Mouse (Mus musculus) stomach, postnatal 0 days (tissue): ENCODE data around the gene Lifr. TPM values are rescaled to one million over a fixed set of nuclear protein-coding genes. Genes with fewer than 3 reads are reported as not detected.

ENCODE experiments used
- ATAC-seq: fragments of 200-750 bp; cut with Nextera tagmentation; 2 replicates; pipeline ENCODE4 v1.8.0; 2017; ENCODE audit not compliant: low FRiP score, low TSS enrichment
- DNase-seq: peaks from one replicate; pipeline ENCODE4 v3.0.0-alpha.2; 2016; ENCODE audit warnings: low spot score
- H3K27ac ChIP-seq: fragments of 300-500 bp; sonication (generic); replicated peaks from 2 replicates; pipeline ENCODE4 v1.5.1; 2014; ENCODE audit warnings: mild to moderate bottlenecking, control low read depth
- H3K27me3 ChIP-seq: fragments of 300-500 bp; sonication (generic); 2 replicates; pipeline ENCODE4 v1.6.1; 2014; ENCODE audit warnings: low read length; ENCODE audit not compliant: control insufficient read depth, insufficient read depth
- H3K36me3 ChIP-seq: fragments of 300-500 bp; sonication (generic); 2 replicates; pipeline ENCODE4 v1.6.1; 2014; ENCODE audit warnings: low read length, mixed read lengths; ENCODE audit not compliant: control insufficient read depth, insufficient read depth
- H3K4me1 ChIP-seq: fragments of 300-500 bp; sonication (generic); replicated peaks from 2 replicates; pipeline ENCODE4 v1.6.1; 2014; ENCODE audit warnings: antibody characterized with exemption; ENCODE audit not compliant: control insufficient read depth, insufficient read depth
- H3K4me2 ChIP-seq: fragments of 300-500 bp; sonication (generic); replicated peaks from 2 replicates; pipeline ENCODE4 v1.6.1; 2014; ENCODE audit warnings: low read depth, mild to moderate bottlenecking, control low read depth, moderate library complexity
- H3K4me3 ChIP-seq: fragments of 300-500 bp; sonication (generic); 2 replicates; pipeline ENCODE4 v1.5.1; 2014; ENCODE audit warnings: low read depth, low read length, control low read depth
- H3K9ac ChIP-seq: fragments of 300-500 bp; sonication (generic); 2 replicates; pipeline ENCODE4 v1.6.1; 2014; ENCODE audit warnings: mild to moderate bottlenecking, low read length, control low read depth, mixed read lengths
- H3K9me3 ChIP-seq: fragments of 300-500 bp; sonication (generic); 2 replicates; pipeline ENCODE4 v1.6.1; 2016; ENCODE audit warnings: low read length; ENCODE audit not compliant: control insufficient read depth
- CTCF ChIP-seq: IDR thresholded peaks from 2 replicates; pipeline ENCODE4 v1.5.1; 2016; ENCODE audit warnings: antibody characterized with exemption, low read depth, mild to moderate bottlenecking, moderate library complexity
- EP300 ChIP-seq: optimal IDR thresholded peaks from 2 replicates; pipeline ENCODE3; 2016; ENCODE audit warnings: antibody characterized with exemption
- WGBS: fragments of 180-500 bp; shearing (Covaris S2); extraction: QIAGEN DNeasy Blood & Tissue Kit; methylation state at CpG from one replicate; pipeline ENCODE4 v1.1.7; 2014; 5-methylcytosine and 5-hydroxymethylcytosine counted together
- polyA plus RNA-seq: library from polyadenylated mRNA; unstranded; fragments of >200 nt; fragmentation: Nextera tagmentation; extraction: Ambion mirVana; gene quantifications from 2 replicates; pipeline ENCODE4 v1.2.1, GENCODE M21; 2015

Gene Lifr
- polyA plus RNA-seq, 1 experiment from 2014 or later, result 15.6 TPM

DNA sequence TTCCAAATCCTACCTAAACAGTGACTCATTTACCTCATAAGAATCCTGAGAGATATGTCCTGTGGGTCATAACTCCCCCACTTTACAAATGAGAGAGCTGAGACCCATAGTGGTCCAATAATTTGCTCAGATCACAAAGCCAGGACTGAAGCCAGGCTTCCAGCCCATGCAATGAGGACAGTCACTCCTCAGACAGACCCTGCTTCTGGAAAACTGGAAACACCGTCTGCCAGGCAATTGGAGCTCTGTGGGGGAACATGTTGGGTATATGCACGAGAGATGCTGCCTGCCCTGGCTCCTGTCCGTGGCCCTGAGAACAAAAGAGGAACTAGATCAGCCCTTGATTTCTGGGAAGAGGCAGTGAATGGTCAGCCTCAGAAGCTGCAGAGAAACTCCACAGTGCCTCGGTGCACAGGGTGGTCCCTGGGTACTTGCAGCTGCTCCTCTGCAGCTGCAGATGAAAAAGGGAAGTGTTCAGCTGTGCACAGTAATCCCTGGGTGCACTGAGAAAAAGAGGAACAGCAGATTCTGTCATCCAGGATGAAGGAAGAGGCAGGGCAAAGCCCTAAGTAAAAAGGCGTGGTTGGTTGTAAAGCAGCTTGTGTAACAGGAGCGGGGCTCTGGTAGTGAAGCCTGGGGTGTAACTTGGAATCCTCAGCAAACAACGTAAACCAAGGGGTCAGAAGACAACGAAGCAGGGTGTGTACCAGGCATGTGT is 5.5 kb upstream of the Lifr start:
- Histone ChIP-seq H3K9me3 (no peaks in the 10 kb centered on the region), H3K9ac (no peak overlapping the region), H3K36me3 (no peaks in the 10 kb centered on the region), H3K4me3 (no peak overlapping the region), H3K4me2 (no peak overlapping the region), H3K27ac (no peak overlapping the region), H3K4me1 (no peaks in the 10 kb centered on the region), H3K27me3 (no peaks in the 10 kb centered on the region; the same call in 1 of the 2 replicates)
- 19% methylated on average over 8 of the region's 8 CpGs for WGBS
- DNase-seq (no peak), ATAC-seq (peak; percentile 49; the same call in 1 of the 2 replicates)
- TF ChIP-seq CTCF, result no peak
- TF ChIP-seq EP300, result no peak

- no peak overlapping the region for H3K4me2 ChIP-seq
- no peak overlapping the region for H3K27ac ChIP-seq
- ATAC-seq, result no peak
- WGBS, result 56% methylated on average over 2 of the region's 2 CpGs
- H3K9ac ChIP-seq, result no peak overlapping the region
- no peak overlapping the region for H3K4me3 ChIP-seq
- H3K36me3 ChIP-seq, result no peaks in the 10 kb centered on the region
- no peaks in the 10 kb centered on the region for H3K27me3 ChIP-seq
- H3K9me3 ChIP-seq, result no peaks in the 10 kb centered on the region
- 0 out of 2 replicates have a peak, but pooled peaks cover 3% of the 10 kb centered on the region for H3K4me1 ChIP-seq
- no peak for TF ChIP-seq CTCF
- TF ChIP-seq EP300, result no peak
- no peak for DNase-seq
These were observed 1.7 kb upstream of the Lifr start for GRCm38 (mm10) chr15:7088691-7089090.

DNA sequence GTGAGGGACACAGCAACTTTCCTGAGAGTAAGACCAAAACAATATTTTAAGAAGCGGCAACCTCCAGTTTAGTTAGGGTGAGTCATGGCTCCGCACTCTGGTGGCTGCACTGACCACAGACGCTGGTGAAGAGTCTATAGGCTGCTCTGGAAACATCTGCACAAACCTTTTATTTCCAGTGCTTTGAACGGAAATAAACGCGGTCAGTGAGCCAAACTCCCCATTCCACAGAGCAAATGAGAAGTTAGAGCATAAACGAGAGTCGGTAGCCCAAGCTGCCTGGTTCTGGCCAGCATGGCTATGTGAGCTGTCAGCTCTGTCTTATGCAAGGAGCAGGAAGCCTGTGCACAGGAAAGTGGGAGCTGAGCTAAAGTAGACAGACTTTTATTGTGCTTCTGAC is 1.9 kb downstream of the Lifr start:
- H3K27ac ChIP-seq, result no peak overlapping the region
- DNase-seq, result no peak

GRCm38 (mm10) chr15:7099406-7099805 is 9.0 kb downstream of the Lifr start:
- TF ChIP-seq EP300 (no peak), CTCF (no peak)
- H3K4me3 ChIP-seq, result no peak overlapping the region
- no peak overlapping the region for H3K27ac ChIP-seq
- H3K27me3 ChIP-seq, result no peaks in the 10 kb centered on the region
- no peak overlapping the region for H3K9ac ChIP-seq
- H3K36me3 ChIP-seq, result no peaks in the 10 kb centered on the region
- no peak overlapping the region for H3K4me2 ChIP-seq
- no peaks in the 10 kb centered on the region for H3K4me1 ChIP-seq
- H3K9me3 ChIP-seq, result no peaks in the 10 kb centered on the region
- WGBS, result 70% methylated on average over 1 of the region's 1 CpGs
- ATAC-seq (no peak), DNase-seq (no peak)

More for the DNA sequence above, 1.9 kb downstream of the Lifr start:
- no peak overlapping the region for H3K4me3 ChIP-seq
- no peaks in the 10 kb centered on the region for H3K36me3 ChIP-seq
- 0 out of 2 replicates have a peak, but pooled peaks cover 3% of the 10 kb centered on the region for H3K4me1 ChIP-seq
- no peaks in the 10 kb centered on the region for H3K27me3 ChIP-seq
- TF ChIP-seq CTCF (no peak), EP300 (no peak)
- ATAC-seq, result no peak
- no peaks in the 10 kb centered on the region for H3K9me3 ChIP-seq
- H3K9ac ChIP-seq, result no peak overlapping the region; the same call in 1 of the 2 replicates
- peak overlapping the region; percentile 11; the same call in 1 of the 2 replicates for H3K4me2 ChIP-seq
- WGBS, result 26% methylated on average over 8 of the region's 8 CpGs

- Histone ChIP-seq H3K9ac (no peak overlapping the region), H3K9me3 (no peaks in the 10 kb centered on the region), H3K4me3 (no peak overlapping the region), H3K4me2 (no peak overlapping the region), H3K4me1 (no peaks in the 10 kb centered on the region), H3K36me3 (no peaks in the 10 kb centered on the region), H3K27ac (no peak overlapping the region), H3K27me3 (no peaks in the 10 kb centered on the region)
- DNase-seq (no peak), ATAC-seq (no peak)
- WGBS, result 84% methylated on average over 6 of the region's 6 CpGs
- TF ChIP-seq CTCF (no peak), EP300 (no peak)
These were observed 9.8 kb downstream of the Lifr start for GRCm38 (mm10) chr15:7100226-7100625.

- no peaks in the 10 kb centered on the region for H3K9me3 ChIP-seq
- H3K27ac ChIP-seq, result no peak overlapping the region
- H3K4me1 ChIP-seq, result no peaks in the 10 kb centered on the region
- no peak overlapping the region for H3K9ac ChIP-seq
- ATAC-seq (no peak), DNase-seq (no peak)
- WGBS, result 93% methylated on average over 2 of the region's 2 CpGs
- H3K36me3 ChIP-seq, result no peaks in the 10 kb centered on the region
- no peak overlapping the region for H3K4me2 ChIP-seq
- no peaks in the 10 kb centered on the region for H3K27me3 ChIP-seq
- TF ChIP-seq EP300 (no peak), CTCF (no peak)
- no peak overlapping the region for H3K4me3 ChIP-seq
These were observed 12.6 kb downstream of the Lifr start for GRCm38 (mm10) chr15:7103051-7103450.
